ENCODE assay signal across 18 mouse cellular contexts in the genomic region with DNA sequence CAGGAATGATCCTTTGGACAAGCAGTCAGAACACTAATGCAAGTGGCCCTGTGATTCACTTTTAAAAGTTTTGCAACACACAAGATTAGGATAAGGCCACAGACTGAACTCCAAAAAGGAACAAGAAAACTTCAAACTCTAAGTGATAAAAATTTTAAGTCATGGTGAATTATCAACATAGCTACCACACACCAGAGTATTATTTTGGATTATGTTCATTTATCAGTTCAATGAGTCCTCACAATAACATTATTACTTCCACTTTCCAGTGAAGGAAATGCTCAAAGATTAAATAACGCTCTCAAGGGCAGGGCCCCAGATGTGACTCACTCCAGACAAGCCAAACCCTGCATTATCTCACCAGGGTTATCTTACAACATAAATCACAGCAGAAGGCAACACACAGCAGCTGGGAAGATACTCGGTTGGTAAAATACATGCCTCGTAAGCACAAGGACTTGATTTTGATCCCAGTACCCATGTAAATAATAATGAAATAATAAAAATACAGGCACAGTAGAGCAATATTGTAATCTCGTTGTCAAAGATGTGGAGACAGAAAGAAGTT.
DNase-seq lines count a peak whose midpoint lies in the region; ATAC-seq and TF ChIP-seq lines count a peak whose summit lies in the region.
"Had no signal": no experiment of that assay in that cellular context is flagged by ENCODE, and none has a peak within 500 bp of the region (broad histone marks: within the 10 kb centered on the region; RNA-seq: fewer than 3 reads in every experiment).

No protein-coding gene starts in this region.

- no peak overlapping the region for H3K9ac ChIP-seq in stomach, postnatal 0 days (ENCODE audit: low read length)
- H3K9ac ChIP-seq: forebrain, postnatal 0 days; limb, embryonic 12.5 days; liver, embryonic 14.5 days had no signal

- no peaks in the 10 kb centered on the region for H3K36me3 ChIP-seq in stomach, postnatal 0 days (ENCODE audit: control insufficient read depth, insufficient read depth, low read length)
- H3K36me3 ChIP-seq: limb, embryonic 12.5 days; midbrain, embryonic 10.5 days had no signal

- H3K4me3 ChIP-seq in stomach, postnatal 0 days (ENCODE audit: low read depth, low read length): no peak overlapping the region
- no peak overlapping the region for H3K4me3 ChIP-seq in left cerebral cortex, adult 2 months
- H3K4me3 ChIP-seq: erythroblast, embryonic 14.5 days; layer of hippocampus, adult 2 months; limb, embryonic 12.5 days; midbrain, embryonic 10.5 days had no signal

- peak; percentile 61 for ATAC-seq in stomach, postnatal 0 days (ENCODE audit: low FRiP score, low TSS enrichment)
- ATAC-seq: forebrain, postnatal 0 days; hindbrain, postnatal 0 days had no signal

- DNase-seq in heart, adult 8-10 months (ENCODE audit: low spot score): peak; percentile 24
- DNase-seq in heart, postnatal 36 days: no peak
- peak; percentile 27 to 36 for DNase-seq in urinary bladder, postnatal 36 days (ENCODE audit: low spot score in 2 of 2)
- no peak for DNase-seq in urinary bladder, postnatal 25 days (ENCODE audit: low spot score)
- peak; percentile 61 to 71 for DNase-seq in adrenal gland, postnatal 36 days
- DNase-seq in stomach, postnatal 0 days (ENCODE audit: low spot score): no peak
- no peak for DNase-seq in left cerebral cortex, adult 2 months (ENCODE audit: extremely low spot score in 1 of 2, low spot score in 2 of 2)
- DNase-seq in left cerebral cortex, postnatal 36 days (ENCODE audit: low spot score in 2 of 2): no peak
- DNase-seq: cerebellum, postnatal 14 days; forebrain, postnatal 0 days; gastrocnemius, postnatal 10 days had no signal

- H3K9me3 ChIP-seq in stomach, postnatal 0 days (ENCODE audit: control insufficient read depth, low read length): no peaks in the 10 kb centered on the region
- H3K9me3 ChIP-seq: limb, embryonic 12.5 days; midbrain, embryonic 10.5 days had no signal

- no peak overlapping the region for H3K4me2 ChIP-seq in stomach, postnatal 0 days (replicated peaks; ENCODE audit: low read depth)
- H3K4me2 ChIP-seq: limb, embryonic 12.5 days had no signal

- TF ChIP-seq CTCF in stomach, postnatal 0 days (IDR thresholded peaks at IDR 0.05; ENCODE audit: low read depth): no peak
- TF ChIP-seq CTCF in left cerebral cortex, adult 2 months (IDR thresholded peaks at IDR 0.05): no peak

- H3K27ac ChIP-seq in stomach, postnatal 0 days (replicated peaks): no peak overlapping the region
- no peak overlapping the region for H3K27ac ChIP-seq in left cerebral cortex, adult 2 months
- H3K27ac ChIP-seq: hindbrain, postnatal 0 days; layer of hippocampus, adult 2 months; limb, embryonic 12.5 days; liver, embryonic 14.5 days; midbrain, embryonic 10.5 days had no signal

- H3K27me3 ChIP-seq in stomach, postnatal 0 days (ENCODE audit: control insufficient read depth, insufficient read depth, low read length): no peaks in the 10 kb centered on the region
- H3K27me3 ChIP-seq: CH12.LX; limb, embryonic 12.5 days had no signal

- intact Hi-C loops in heart, postnatal 36 days (cut with DNase I): loop anchor here (5.0 kb wide), 1 partner anchor 250 kb away; a partner anchor contains a TSS
- intact Hi-C loops in left cerebral cortex, adult 2 months (cut with DNase I): no loop called here
- intact Hi-C loops in left cerebral cortex, postnatal 36 days (cut with DNase I): no loop called here

- 30% methylated on average over 4 of the region's 4 CpGs for WGBS in stomach, postnatal 0 days

- TF ChIP-seq EP300 in stomach, postnatal 0 days (optimal IDR thresholded peaks at IDR 0.05): no peak

- no peaks in the 10 kb centered on the region for H3K4me1 ChIP-seq in stomach, postnatal 0 days (replicated peaks; ENCODE audit: control insufficient read depth, insufficient read depth)
- H3K4me1 ChIP-seq: midbrain, embryonic 10.5 days had no signal

Comparison
In these comparisons a context has a peak if more than half of its experiments do, and no peak if none do; other contexts are left out.
1. DNase-seq: peak in heart, adult 8-10 months (single experiment), urinary bladder, postnatal 36 days (2 of 2) and adrenal gland, postnatal 36 days (2 of 2); none in heart, postnatal 36 days (0 of 2), urinary bladder, postnatal 25 days (single experiment), stomach, postnatal 0 days (single experiment), left cerebral cortex, adult 2 months (0 of 2) and left cerebral cortex, postnatal 36 days (0 of 2).